Mouse (Mus musculus): ENCODE data around the gene P4ha2.

Gene P4ha2

DNA sequence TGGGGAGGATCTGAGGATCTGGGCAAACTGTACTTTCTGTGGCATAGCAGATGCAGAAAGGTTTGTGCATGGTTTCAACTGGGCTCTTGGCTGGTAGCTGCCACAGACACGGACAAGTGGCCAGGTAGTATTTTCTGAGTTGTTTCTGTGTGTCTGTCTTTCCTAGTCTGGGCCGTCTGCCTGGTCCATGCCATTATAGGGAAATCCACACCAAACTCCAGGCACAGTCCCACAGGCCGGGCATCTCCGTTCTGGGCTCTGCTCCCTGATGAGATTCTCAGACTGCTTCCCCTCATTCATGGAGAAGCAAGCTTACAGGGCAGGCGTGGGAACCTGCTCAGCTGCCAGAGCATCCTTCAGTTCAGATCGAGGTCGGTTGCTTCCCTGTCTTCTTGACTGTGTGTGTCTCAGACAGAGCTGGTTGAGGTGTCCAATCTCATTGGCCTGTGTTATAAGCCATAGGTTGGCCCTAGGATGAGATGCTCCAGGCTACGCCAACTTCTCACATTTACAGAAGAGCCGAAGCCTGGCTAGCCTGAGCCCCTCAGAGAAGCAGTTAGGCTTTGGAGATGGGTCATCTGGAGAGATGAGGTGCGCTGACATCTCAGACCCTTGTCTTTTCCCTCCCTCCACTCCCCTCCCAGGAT lies at the start of gene P4ha2:
Gene P4ha2 (plus strand): TSS at position 51 of the 647 bp plus-strand sequence.
- no peak for DNase-seq (ENCODE audit: low spot score)

- DNase-seq (ENCODE audit: low spot score) = no peak
Observed at GRCm38 (mm10) chr11:54050205-54050604, 49.7 kb upstream of the P4ha2 start.

GRCm38 (mm10) chr11:54051161-54051560 lies 48.7 kb upstream of the P4ha2 start:
- DNase-seq (ENCODE audit: low spot score) = no peak

DNA sequence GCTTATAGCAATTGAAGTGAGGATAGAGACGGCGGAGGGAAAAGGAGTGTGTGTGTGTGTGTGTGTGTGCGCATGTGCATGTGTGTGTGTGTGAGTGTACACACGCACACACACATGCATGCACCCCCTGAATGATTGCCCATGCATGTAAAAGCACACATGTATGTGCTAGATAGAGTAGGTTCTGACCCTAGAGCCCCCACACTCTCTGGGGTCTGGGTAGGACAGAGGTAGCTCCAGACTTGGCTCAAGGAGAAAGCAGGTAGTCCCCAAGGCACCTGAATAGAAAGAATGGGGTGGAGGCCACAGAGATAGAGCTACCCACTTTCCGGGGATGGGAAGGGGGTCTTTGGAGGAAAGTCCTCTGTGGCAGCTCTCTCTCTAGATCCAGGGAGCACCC lies 47.8 kb upstream of the P4ha2 start:
- no peak for DNase-seq (ENCODE audit: low spot score)

DNA sequence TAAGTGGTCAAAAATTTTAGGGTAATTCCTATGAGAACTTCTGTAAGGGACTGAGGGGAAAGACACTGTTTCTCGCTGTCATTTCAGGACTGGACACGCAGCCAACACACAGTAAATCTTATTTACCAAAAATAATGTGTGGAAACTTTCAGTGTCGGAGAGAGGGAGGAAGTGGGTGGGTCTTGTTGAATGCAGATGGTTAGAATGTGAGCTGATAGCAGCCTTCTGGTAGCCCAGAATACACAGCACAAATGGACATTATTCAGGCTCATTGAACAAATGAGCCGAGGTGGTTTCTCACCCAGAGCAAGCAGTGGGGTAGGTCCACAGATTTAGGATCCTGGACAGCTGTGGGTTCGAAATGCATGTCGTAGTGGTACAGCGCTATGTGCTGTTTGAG lies 46.8 kb upstream of the P4ha2 start:
- DNase-seq (ENCODE audit: low spot score) = no peak

DNA sequence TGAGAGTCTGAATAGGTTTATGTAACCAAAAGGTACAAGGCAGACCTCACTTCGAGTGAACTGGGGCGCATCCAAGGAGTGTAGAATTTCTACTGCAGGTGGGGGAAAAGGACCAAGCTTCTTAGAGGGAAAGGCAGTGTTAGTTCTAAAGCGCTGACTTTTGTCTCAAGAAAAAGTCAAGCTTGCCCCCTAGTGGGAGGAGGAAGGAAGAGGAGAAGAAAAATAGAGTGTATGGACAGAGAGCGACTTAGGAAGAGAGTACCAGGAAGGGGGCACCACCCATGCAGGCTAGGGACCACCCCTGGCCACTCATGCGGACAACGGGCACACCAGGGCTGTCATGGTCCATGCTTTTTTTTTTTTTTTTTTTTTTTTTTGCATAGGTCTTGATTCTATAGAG lies 45.6 kb upstream of the P4ha2 start:
- no peak for DNase-seq (ENCODE audit: low spot score)

DNA sequence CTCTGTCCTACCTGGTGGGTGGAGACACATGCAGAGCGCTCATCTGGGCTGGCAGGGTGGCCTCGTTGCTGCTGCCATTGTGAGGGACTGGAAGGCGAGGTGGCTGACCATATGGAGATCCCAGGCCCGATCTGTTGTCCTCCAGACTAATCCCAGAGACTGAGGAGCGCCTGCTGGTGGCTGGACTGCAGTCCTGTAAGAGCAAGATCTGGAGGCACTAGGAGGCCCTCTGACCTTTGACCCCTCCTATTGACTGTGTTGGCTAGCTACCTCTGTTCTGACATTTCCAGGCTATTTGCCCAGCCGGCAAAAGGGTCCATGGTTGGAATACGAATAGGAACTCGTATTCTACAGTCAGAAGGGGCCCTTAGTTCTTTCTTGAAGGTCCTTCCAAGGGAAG lies 43.8 kb upstream of the P4ha2 start:
- DNase-seq (ENCODE audit: low spot score) = no peak

- DNase-seq (ENCODE audit: low spot score) = no peak
Observed at GRCm38 (mm10) chr11:54057428-54057827, 42.5 kb upstream of the P4ha2 start.

GRCm38 (mm10) chr11:54058056-54058617 lies 41.8 kb upstream of the P4ha2 start:
- no peak for DNase-seq (ENCODE audit: low spot score)

- no peak for DNase-seq (ENCODE audit: low spot score)
Observed at GRCm38 (mm10) chr11:54058643-54059042, 41.3 kb upstream of the P4ha2 start.

GRCm38 (mm10) chr11:54059526-54059925 lies 40.4 kb upstream of the P4ha2 start:
- DNase-seq (ENCODE audit: low spot score) = no peak

DNA sequence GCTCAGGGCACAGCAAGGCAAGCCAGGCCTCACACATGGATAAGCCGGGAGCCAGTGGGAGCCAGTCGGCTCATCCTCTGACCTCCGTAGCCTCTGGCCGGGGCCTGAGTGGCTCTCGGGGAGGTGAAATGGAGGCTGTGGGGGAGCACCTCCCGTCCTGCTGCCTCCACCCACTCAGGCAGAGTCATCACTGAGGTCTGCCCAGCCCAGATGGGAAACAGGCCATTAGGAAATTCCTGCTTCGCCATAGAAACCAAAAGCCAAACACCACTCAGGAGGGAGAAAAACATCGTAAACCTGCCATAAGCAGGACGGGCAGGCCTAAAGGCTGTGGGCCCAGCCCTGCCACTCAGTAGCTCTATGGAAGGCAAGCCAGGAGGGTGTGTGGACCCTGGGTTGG lies 39.6 kb upstream of the P4ha2 start:
- DNase-seq (ENCODE audit: low spot score) = no peak

DNA sequence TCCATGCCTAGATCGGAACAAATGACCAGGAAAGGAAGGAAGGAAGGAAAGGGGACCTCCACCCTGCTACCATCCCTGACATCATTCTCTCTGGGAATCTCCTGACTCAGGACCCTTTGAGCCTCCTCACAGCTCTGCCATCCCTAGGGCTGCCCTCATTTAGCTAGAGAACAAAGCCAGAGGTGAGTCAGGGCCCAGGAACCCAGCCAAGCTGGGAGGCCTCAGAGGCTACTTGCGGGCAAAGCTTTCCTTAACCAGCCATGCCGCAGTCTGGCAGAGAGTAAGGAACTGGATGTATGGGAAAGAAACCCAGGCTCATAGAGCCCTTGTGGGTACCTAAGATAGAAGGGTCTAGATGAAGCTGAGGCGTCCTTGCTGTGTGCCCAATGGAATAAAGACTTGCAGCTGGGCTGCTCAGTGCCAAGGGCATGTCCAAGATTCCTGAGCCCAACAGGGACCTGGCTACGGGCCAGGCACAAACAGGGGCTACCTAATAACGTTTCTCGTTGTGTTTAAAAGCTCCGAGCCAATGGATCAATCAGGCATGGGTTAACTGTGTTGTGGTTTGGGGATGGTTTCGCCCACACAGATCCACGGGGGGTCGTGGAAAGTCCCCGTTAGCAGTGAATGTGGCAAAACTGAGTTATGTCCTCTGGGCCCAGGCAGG lies 37.7 kb upstream of the P4ha2 start:
- no peak for DNase-seq (ENCODE audit: low spot score)

GRCm38 (mm10) chr11:54062753-54063471 lies 37.0 kb upstream of the P4ha2 start:
- DNase-seq (ENCODE audit: low spot score) = no peak

DNA sequence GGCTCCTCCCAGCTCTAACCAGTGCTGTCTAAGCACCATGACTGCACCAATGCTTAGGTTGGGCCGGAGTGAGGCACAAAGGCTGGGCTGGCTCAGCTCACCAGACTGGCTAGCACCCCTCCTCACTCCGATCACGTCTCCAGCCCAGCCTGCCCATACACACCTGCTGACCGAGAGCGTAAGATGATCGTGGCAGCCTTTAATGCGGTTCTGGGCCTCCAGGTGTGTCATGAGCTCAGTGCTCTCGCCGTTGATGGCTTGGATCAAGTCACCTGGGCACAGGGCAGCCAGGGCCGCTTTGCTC lies 36.5 kb upstream of the P4ha2 start:
- DNase-seq (ENCODE audit: low spot score) = no peak

DNA sequence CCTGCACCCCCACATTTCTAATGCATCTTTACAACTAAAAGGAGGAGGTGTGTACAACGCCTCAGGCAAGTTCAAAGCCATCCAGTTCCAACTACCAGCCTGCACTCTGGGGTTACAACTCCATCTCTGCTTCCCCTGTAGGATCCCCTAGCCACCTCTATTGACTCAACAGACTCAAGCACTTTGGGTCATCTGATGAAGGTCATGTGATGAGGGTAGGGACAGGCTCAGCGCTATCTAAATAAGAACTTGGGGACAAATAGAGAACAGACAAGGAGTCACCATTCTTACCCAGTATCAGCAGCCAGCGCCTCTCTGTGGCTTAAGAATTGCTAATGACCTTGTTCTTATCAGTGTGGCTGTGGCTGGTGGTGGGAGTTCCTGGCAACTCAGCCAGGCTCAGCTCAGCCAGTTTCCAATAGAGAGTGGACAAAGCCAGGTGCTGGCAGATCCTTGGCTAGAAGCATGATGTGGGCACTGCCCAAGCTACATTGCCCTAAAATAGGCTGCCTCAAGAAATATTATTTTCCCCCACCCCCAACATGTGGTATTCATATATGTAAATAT lies 35.4 kb upstream of the P4ha2 start:
- no peak for DNase-seq (ENCODE audit: low spot score)

DNA sequence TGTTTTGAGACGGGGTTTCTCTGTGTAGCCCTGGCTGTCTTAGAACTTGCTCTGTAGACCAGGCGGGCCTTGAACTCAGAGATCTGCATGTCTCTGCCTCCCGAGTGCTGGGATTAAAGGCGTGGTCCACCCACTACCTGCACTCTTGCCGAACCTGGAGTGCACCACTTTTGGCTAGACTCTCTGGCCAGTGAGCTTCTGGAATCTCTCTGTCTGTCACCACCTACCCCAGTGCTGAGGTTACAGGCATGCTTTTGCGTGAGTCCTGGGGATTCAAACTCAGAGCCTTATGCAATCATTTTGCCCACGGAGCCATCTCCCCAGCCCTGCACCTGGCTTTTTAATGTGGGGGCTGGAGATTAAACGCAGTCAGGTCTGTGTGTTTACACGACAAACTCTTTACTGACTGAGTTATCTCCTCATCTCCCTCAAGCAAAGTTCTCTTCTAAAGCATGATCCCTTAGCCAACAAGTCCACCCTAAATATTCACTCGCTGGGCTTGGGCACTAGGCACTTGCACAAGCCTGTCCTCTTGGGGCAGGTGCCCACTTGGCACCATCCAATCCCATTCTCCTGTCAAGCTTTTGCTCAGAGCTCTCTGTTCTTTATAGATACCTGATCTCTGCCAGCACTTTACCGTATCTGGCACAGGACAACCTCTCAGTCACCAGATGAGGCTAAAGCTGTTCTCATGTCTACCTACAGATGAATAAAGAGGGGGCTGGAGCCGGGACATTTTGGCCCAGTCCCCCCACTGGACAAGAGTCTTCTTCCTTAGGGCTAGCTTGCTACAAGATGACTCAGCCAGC lies 34.6 kb upstream of the P4ha2 start:
- no peak for DNase-seq (ENCODE audit: low spot score)

- DNase-seq (ENCODE audit: low spot score) = no peak
Observed at GRCm38 (mm10) chr11:54065915-54066178, 34.0 kb upstream of the P4ha2 start.

DNA sequence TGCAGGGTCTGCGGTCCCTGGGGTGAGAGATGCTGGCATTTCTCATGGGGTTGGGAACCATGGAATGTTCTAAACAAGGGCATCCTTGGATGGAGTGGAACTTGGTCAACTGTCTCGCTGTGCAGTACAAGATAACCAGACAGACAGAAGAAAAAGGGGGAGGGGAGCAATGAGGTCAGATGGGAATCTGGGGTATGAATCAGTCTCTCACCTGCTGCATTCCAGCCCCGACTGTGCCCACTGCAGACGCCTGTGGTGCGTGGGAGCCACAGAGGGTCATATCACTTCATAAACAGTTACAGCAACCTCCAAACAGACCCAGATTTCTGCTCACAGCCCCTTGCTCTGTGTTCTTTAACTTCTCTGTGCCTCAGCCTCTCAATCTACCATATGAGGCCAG lies 33.5 kb upstream of the P4ha2 start:
- no peak for DNase-seq (ENCODE audit: low spot score)

DNA sequence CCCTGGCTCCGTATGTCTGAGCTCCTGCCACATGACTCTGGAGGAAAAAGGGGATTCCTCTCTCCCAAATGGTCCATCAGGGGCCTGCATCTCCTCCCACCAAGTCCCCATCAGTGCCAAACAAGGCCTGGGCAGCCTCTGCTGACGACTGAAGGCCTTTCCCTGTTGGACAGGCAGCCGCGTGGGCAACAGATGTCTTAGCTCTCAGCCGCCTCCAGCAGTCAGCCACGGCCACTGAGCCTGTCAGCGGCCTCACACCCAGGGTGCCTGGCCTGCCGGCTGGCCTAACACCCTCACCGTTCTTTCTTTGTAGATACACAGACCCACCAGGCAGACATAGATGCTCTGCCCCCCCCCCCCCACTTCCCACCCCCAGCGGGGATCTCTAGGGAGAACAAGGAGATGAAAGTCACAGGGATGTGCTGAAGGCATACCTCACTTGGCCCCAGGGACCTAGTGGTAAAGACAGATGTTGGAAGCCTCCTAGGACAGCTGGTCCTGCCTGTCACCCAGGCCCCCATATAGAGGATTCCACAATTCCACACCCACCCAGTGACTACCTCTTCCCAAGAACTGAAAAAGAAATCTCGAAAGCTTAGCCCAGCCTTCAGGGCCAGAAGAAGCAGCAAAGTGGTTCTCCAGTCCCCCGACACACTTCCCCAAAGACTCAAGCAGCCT lies 32.4 kb upstream of the P4ha2 start:
- no peak for DNase-seq (ENCODE audit: low spot score)

DNA sequence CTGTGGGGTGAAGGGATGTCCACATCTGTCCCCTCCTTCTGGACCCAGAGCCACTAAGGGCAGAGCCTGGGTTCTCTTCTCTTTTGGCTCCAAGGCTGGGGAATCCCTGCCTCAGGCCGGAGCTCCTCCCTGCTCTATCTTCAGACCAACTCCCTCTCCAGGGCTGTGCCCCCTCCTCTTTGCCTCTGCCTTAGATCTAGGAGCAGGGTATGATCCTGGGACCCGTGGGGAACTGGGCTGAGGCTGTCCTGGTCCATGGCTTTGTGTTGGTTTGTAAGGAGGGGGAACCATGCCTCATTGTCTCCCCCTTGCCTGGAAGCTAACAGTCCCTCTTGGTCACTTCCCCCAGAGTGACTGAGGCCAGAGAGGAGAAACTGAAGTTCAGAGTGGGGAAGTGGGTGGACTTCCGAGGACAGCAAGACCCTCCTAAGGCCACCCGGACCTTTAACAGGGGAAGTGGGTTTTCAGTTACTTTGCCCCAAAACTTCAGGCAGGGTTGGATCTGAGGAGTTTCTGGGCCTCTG lies 31.8 kb upstream of the P4ha2 start:
- DNase-seq (ENCODE audit: low spot score) = no peak
